Mouse (Mus musculus): ENCODE data around the gene Nynrin. TPM values are rescaled to one million over a fixed set of nuclear protein-coding genes. Genes with fewer than 3 reads are reported as not detected.

Nynrin gene
- 11.0 and 11.9 TPM in 2 replicates for polyA plus RNA-seq (2015; fragmentation: Nextera tagmentation; extraction: Ambion mirVana)

DNA sequence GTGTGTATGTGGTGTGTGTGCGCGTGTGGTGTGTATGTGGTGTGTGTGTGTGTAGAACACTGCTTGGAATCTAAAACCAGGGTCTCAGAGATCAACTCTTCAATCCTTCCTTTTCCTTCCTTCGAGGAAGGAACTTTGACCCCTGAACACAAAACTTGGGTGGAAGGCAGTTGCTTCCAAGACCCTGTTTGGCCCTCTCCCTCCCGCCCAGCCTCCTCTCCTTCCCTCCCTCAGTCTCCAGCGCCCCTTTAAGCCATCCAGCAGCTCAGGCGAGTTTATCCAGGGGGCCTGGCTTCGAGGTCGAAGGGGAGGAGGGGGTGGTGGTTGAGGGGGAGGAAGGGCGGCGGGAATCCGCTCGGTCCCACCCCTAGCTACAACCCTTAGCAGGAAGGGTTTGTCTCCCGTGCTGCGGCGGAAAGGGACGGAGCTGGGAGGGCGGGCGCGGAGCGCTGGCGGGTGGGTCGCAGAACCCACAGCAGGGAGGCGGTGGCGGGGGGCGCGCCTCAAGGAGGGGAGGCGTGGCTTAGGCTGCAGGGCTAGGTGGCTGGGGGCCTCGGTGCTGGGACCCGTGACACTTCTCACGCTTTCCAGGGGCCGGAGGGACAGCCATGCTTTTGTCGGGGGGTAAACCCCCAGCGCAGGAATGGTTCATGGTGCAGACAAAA is at the start of gene Nynrin:
TSS of gene Nynrin (plus strand) at position 390 of the 665 bp plus-strand sequence.
- Histone ChIP-seq H3K9ac (ENCODE audit: low read depth, low read length) (peak within 1 kb of the TSS; percentile 85), H3K9me3 (replicated peaks; ENCODE audit: control insufficient read depth, low read length, poor library complexity, severe bottlenecking) (no peaks in the 10 kb centered on the region), H3K27me3 (ENCODE audit: control insufficient read depth, insufficient read depth, low read depth, low read length) (no peaks in the 10 kb centered on the region), H3K27ac (ENCODE audit: low read length) (peak within 1 kb of the TSS; percentile 84), H3K36me3 (ENCODE audit: control insufficient read depth, insufficient read depth, low read length) (no peaks in the 10 kb centered on the region), H3K4me1 (ENCODE audit: control insufficient read depth, insufficient read depth, low read length) (peaks cover 36% of the 10 kb centered on the region), H3K4me2 (ENCODE audit: low read length) (peak within 1 kb of the TSS; percentile 90), H3K4me3 (ENCODE audit: low read depth, low read length) (peak within 1 kb of the TSS; percentile 63)
- peak; percentile 84 for ATAC-seq
- 1% methylated on average over 27 of the region's 33 CpGs for WGBS

DNA sequence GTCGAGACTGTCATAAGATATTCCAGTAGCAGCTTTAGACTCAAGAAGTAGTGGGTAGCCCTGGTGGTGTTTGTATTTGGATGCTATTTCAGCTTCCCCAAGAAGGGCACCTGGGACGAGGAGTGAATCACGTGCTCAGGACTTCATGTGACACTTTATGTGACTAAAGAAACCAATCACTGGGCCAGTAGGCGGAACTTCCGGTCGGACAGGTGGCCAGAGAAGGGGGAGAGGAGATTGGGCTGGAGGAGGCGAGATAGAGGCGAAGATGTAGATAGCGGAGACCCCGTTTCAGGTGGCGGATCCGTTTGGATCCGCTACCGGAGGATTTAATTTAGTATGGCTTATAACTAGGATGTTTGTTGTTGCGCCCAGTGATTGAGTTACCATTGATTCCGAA is 38.9 kb upstream of the Nynrin start:
- peak overlapping the region; percentile 48 for H3K4me3 ChIP-seq (ENCODE audit: low read depth, low read length)
- peak overlapping the region; percentile 9; the same call in 1 of the 2 replicates for H3K27ac ChIP-seq (ENCODE audit: low read length)
- H3K36me3 ChIP-seq (ENCODE audit: control insufficient read depth, insufficient read depth, low read length): no peaks in the 10 kb centered on the region
- no peaks in the 10 kb centered on the region for H3K9me3 ChIP-seq (replicated peaks; ENCODE audit: control insufficient read depth, low read length, poor library complexity, severe bottlenecking)
- 23% methylated on average over 16 of the region's 16 CpGs for WGBS
- H3K4me1 ChIP-seq (ENCODE audit: control insufficient read depth, insufficient read depth, low read length): peaks cover 4% of the 10 kb centered on the region; the same call in 1 of the 2 replicates
- ATAC-seq: peak; percentile 92
- no peaks in the 10 kb centered on the region for H3K27me3 ChIP-seq (ENCODE audit: control insufficient read depth, insufficient read depth, low read depth, low read length)
- H3K9ac ChIP-seq (ENCODE audit: low read depth, low read length): peak overlapping the region; percentile 56
- H3K4me2 ChIP-seq (ENCODE audit: low read length): peak overlapping the region; percentile 66

DNA sequence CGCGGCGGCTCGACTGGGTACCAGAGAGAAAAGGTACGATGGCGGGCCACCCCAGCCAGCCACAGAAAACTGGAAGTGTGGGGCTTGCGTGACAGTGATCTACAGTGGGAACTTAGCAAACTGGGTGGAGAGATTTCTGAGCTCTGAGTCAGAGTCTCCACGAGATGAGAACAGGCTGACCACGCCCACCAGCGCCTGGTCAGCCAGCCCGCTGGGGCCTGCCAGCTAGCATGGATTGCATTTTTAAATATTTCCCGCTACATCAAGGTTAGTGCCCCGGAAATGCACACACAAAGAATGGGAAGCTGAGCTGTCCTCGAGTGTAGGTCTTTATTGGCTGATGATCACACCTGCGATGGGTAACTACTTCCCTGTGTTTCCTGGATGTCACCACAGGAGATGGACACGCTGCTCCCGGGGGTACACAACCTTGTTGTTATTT is 38.5 kb upstream of the Nynrin start:
- H3K27me3 ChIP-seq (ENCODE audit: control insufficient read depth, insufficient read depth, low read depth, low read length): no peaks in the 10 kb centered on the region
- WGBS: 21% methylated on average over 17 of the region's 17 CpGs
- H3K27ac ChIP-seq (ENCODE audit: low read length): peak overlapping the region; percentile 9; the same call in 1 of the 2 replicates
- H3K36me3 ChIP-seq (ENCODE audit: control insufficient read depth, insufficient read depth, low read length): no peaks in the 10 kb centered on the region
- H3K9me3 ChIP-seq (replicated peaks; ENCODE audit: control insufficient read depth, low read length, poor library complexity, severe bottlenecking): no peaks in the 10 kb centered on the region
- H3K4me2 ChIP-seq (ENCODE audit: low read length): peak overlapping the region; percentile 66
- peaks cover 4% of the 10 kb centered on the region; the same call in 1 of the 2 replicates for H3K4me1 ChIP-seq (ENCODE audit: control insufficient read depth, insufficient read depth, low read length)
- peak overlapping the region; percentile 48 for H3K4me3 ChIP-seq (ENCODE audit: low read depth, low read length)
- ATAC-seq: peak; percentile 81
- peak overlapping the region; percentile 56 for H3K9ac ChIP-seq (ENCODE audit: low read depth, low read length)

DNA sequence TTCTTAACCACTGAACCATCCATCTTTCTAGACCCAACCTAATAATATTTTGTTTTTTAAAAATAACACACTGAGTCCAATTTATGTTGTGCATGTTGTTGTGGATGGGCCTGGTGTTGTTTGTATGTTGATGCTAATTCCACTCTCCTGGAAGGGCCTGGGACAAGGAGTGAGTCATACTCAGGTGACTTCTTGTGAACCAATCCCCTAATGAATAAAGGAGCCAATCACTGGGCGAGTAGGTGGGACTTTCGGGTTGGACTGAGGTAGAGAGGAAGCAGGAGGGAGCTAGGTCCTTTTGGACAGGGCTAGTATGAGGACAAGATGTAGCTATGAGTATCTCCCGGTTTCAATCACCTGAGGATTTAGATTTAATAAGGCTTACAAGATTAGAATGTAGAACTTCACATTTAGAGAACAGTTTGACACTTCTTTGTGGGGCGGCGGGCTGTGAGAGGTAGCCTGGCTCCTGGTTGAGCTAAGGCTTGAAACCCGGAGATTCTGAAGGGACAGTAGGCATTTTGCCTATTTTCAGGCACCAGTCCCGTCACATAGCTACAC is 33.9 kb upstream of the Nynrin start:
- Histone ChIP-seq H3K4me2 (ENCODE audit: low read length) (no peak overlapping the region), H3K9me3 (replicated peaks; ENCODE audit: control insufficient read depth, low read length, poor library complexity, severe bottlenecking) (no peaks in the 10 kb centered on the region), H3K27me3 (ENCODE audit: control insufficient read depth, insufficient read depth, low read depth, low read length) (peaks cover 2% of the 10 kb centered on the region), H3K27ac (ENCODE audit: low read length) (no peak overlapping the region), H3K36me3 (ENCODE audit: control insufficient read depth, insufficient read depth, low read length) (no peaks in the 10 kb centered on the region), H3K4me1 (ENCODE audit: control insufficient read depth, insufficient read depth, low read length) (peaks cover 15% of the 10 kb centered on the region), H3K9ac (ENCODE audit: low read depth, low read length) (no peak overlapping the region), H3K4me3 (ENCODE audit: low read depth, low read length) (no peak overlapping the region)
- WGBS: 80% methylated on average over 7 of the region's 7 CpGs
- ATAC-seq: no peak

DNA sequence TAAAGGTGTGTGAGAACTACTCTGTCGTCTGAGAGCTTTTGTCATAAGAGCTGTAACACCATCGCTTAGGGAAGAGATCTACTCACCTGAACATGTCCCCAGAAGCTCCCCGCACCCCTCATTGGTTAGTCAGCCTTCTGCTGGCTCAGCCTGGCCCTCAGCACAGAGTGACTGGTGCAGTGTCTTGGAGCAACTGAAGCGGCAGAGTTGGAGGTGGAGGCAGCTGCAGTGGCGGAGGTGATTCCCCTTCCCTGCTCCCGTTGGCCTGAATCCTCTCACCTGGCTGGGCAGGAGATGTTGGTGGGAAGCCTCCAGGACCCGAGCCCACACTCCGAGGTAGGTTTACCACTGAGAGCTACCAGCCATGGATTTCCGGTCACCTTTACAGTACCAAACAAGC is 33.2 kb upstream of the Nynrin start:
- H3K4me2 ChIP-seq (ENCODE audit: low read length): no peak overlapping the region
- H3K4me1 ChIP-seq (ENCODE audit: control insufficient read depth, insufficient read depth, low read length): peaks cover 20% of the 10 kb centered on the region
- peaks cover 3% of the 10 kb centered on the region for H3K27me3 ChIP-seq (ENCODE audit: control insufficient read depth, insufficient read depth, low read depth, low read length)
- no peak overlapping the region for H3K27ac ChIP-seq (ENCODE audit: low read length)
- H3K9me3 ChIP-seq (replicated peaks; ENCODE audit: control insufficient read depth, low read length, poor library complexity, severe bottlenecking): no peaks in the 10 kb centered on the region
- H3K9ac ChIP-seq (ENCODE audit: low read depth, low read length): no peak overlapping the region
- no peak overlapping the region for H3K4me3 ChIP-seq (ENCODE audit: low read depth, low read length)
- no peak for ATAC-seq
- no peaks in the 10 kb centered on the region for H3K36me3 ChIP-seq (ENCODE audit: control insufficient read depth, insufficient read depth, low read length)
- 85% methylated on average over 9 of the region's 9 CpGs for WGBS

DNA sequence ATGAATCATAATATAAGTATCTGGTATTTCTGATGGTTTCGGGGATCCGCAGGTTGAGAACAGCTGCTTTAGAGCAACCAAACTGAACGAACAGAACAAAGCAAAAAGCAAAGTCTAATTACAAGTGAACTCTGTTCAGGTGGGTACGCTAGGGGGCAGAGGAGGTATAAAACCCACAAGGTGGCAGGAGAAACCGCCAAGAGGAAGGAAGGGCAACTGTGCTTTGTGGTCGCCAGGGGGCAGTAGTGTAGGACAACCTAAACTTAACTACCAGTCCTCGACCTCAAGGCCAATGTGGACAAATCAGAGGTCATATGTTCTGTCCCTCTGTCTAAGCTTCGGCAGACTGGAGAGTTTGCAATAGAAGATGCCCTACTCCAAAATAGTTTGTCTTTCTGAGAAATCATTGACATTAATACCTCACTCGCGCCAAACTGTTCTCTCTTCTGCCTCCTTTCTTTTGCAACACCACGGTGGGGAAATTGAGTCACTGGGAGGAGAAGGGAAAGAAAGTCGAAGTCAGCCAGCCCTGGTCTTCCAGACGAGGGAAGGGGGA is 31.3 kb upstream of the Nynrin start:
- Histone ChIP-seq H3K9me3 (replicated peaks; ENCODE audit: control insufficient read depth, low read length, poor library complexity, severe bottlenecking) (no peaks in the 10 kb centered on the region), H3K27ac (ENCODE audit: low read length) (peak overlapping the region; percentile 70; the same call in 1 of the 2 replicates), H3K9ac (ENCODE audit: low read depth, low read length) (peak overlapping the region; percentile 83), H3K4me2 (ENCODE audit: low read length) (peak overlapping the region; percentile 89), H3K36me3 (ENCODE audit: control insufficient read depth, insufficient read depth, low read length) (no peaks in the 10 kb centered on the region), H3K4me1 (ENCODE audit: control insufficient read depth, insufficient read depth, low read length) (peaks cover 26% of the 10 kb centered on the region), H3K4me3 (ENCODE audit: low read depth, low read length) (peak overlapping the region; percentile 52), H3K27me3 (ENCODE audit: control insufficient read depth, insufficient read depth, low read depth, low read length) (peaks cover 13% of the 10 kb centered on the region)
- ATAC-seq: peak; percentile 21; the same call in 1 of the 2 replicates
- WGBS: 6% methylated on average over 12 of the region's 13 CpGs

DNA sequence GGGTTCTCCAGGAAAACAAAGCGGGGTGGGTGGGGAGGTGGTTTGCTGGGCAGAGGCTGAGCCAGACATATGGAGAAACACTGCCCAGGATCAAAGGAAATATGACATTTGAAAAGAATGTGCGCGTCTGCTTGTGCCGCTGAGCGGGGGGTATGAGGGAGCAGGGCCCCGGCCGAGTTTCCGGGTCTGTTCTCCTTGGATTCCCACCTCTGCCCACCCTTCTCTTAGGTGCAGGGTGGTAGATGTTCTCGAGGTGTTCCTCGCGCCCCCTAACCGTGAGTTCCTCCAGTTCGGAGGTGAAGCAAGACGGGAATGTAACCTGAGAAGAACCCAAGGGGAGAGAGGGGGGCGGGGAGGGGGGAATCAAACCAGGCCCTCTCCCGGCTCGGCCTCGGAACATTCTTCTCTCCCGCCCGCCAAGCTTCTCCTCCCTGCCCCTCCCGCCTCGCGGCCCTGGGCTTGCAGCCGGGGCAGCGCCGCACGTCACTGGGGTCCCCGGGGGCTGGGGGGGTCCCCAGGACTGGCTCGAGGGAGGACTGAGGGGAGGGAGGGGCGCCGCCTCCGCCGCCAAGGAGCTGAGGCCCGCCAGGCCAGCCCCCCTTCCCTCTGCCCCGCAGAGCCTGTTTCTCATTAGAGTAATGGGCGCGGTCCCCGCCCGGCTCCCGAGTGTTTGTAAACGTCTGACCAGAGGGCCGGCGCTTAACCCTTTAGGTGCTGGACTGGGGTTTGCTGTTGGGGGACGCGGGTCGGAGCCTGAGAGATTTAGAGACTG is 30.6 kb upstream of the Nynrin start, which contains the start of gene Nfatc4:
TSS of gene Nfatc4 (plus strand) at position 154 of the 772 bp plus-strand sequence.
- ATAC-seq: peak; percentile 75
- Histone ChIP-seq H3K4me1 (ENCODE audit: control insufficient read depth, insufficient read depth, low read length) (peaks cover 26% of the 10 kb centered on the region), H3K4me2 (ENCODE audit: low read length) (peak within 1 kb of the TSS; percentile 89), H3K9me3 (replicated peaks; ENCODE audit: control insufficient read depth, low read length, poor library complexity, severe bottlenecking) (no peaks in the 10 kb centered on the region), H3K27me3 (ENCODE audit: control insufficient read depth, insufficient read depth, low read depth, low read length) (peaks cover 13% of the 10 kb centered on the region), H3K36me3 (ENCODE audit: control insufficient read depth, insufficient read depth, low read length) (no peaks in the 10 kb centered on the region), H3K9ac (ENCODE audit: low read depth, low read length) (peak within 1 kb of the TSS; percentile 83), H3K27ac (ENCODE audit: low read length) (peak within 1 kb of the TSS; percentile 70), H3K4me3 (ENCODE audit: low read depth, low read length) (peak within 1 kb of the TSS; percentile 52)
- 0% methylated on average over 36 of the region's 46 CpGs for WGBS

DNA sequence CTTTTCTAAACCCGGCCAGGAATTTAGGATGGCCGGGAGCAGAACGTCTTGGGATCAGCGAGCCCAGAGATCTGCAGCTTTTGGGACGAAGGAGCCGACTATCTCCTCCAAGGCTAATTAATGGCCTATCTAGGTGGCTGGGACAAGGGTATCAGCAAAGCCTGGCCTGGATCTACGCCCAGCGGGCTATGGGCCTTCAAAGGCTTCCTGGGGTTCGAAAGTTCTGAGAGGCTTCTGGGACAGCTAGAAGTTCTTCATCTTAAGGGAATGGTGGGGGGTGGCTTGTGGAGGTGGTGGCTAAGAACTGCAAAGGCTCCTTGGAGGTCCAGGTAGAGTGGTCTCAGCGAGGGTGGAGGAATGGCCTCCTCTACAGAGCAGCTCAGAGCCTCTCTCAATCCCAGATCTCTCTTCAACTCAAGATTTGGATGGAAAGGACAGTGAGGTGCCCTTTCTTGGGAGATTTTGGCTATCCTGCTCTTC is 29.8 kb upstream of the Nynrin start:
- Histone ChIP-seq H3K27me3 (ENCODE audit: control insufficient read depth, insufficient read depth, low read depth, low read length) (peaks cover 13% of the 10 kb centered on the region), H3K36me3 (ENCODE audit: control insufficient read depth, insufficient read depth, low read length) (no peaks in the 10 kb centered on the region), H3K9me3 (replicated peaks; ENCODE audit: control insufficient read depth, low read length, poor library complexity, severe bottlenecking) (no peaks in the 10 kb centered on the region), H3K4me1 (ENCODE audit: control insufficient read depth, insufficient read depth, low read length) (peaks cover 26% of the 10 kb centered on the region), H3K4me2 (ENCODE audit: low read length) (peak overlapping the region; percentile 89), H3K27ac (ENCODE audit: low read length) (peak overlapping the region; percentile 70; the same call in 1 of the 2 replicates), H3K4me3 (ENCODE audit: low read depth, low read length) (peak overlapping the region; percentile 52), H3K9ac (ENCODE audit: low read depth, low read length) (peak overlapping the region; percentile 83; the same call in 1 of the 2 replicates)
- WGBS: 4% methylated on average over 10 of the region's 10 CpGs
- ATAC-seq: peak; percentile 36
